Mouse (Mus musculus) CH12.LX (cell line): ENCODE data around the gene Bst2.

Experiments used
- CHD2 ChIP-seq: IDR thresholded peaks from 2 replicates; pipeline ENCODE4 v1.6.1; 2011; ENCODE audit warnings: low read length, improper control_type of control experiment
- CTCF ChIP-seq, 2 experiments: IDR thresholded peaks in 1 of 2; conservative IDR thresholded peaks in 1 of 2; 2 replicates each; pipeline ENCODE4 v1.5.1; 2011 to 2012; ENCODE audit warnings: low read depth in 2 of 2, low read length in 2 of 2, improper control_type of control experiment in 1 of 2, inconsistent platforms in 1 of 2, mild to moderate bottlenecking in 1 of 2, moderate library complexity in 1 of 2
- GABPA ChIP-seq: IDR thresholded peaks from 2 replicates; pipeline ENCODE4 v1.6.1; 2012; ENCODE audit warnings: low read depth, low read length, improper control_type of control experiment, inconsistent platforms; ENCODE audit not compliant: insufficient replicate concordance
- HCFC1 ChIP-seq: IDR thresholded peaks from 2 replicates; pipeline ENCODE4 v1.6.1; 2012; ENCODE audit warnings: low read depth, mild to moderate bottlenecking, inconsistent platforms, low read length, improper control_type of control experiment
- MAX ChIP-seq: IDR thresholded peaks from 2 replicates; pipeline ENCODE4 v1.6.1; 2011; ENCODE audit warnings: low read length, improper control_type of control experiment
- MAZ ChIP-seq: IDR thresholded peaks from 2 replicates; pipeline ENCODE4 v1.6.1; 2012; ENCODE audit warnings: low read depth, mild to moderate bottlenecking, inconsistent platforms, low read length, improper control_type of control experiment, moderate library complexity
- MXI1 ChIP-seq: IDR thresholded peaks from 2 replicates; pipeline ENCODE4 v1.6.1; 2011; ENCODE audit warnings: mild to moderate bottlenecking, low read depth, low read length, improper control_type of control experiment
- POLR2A ChIP-seq: IDR thresholded peaks from 2 replicates; pipeline ENCODE4 v1.6.1; 2011; ENCODE audit warnings: low read depth, mild to moderate bottlenecking, improper control_type of control experiment, low read length
- RAD21 ChIP-seq: IDR thresholded peaks from 2 replicates; pipeline ENCODE4 v1.6.1; 2011; ENCODE audit warnings: low read depth, mild to moderate bottlenecking, low read length, improper control_type of control experiment, moderate library complexity
- SIN3A ChIP-seq: IDR thresholded peaks from 2 replicates; pipeline ENCODE4 v1.6.1; 2012; ENCODE audit warnings: low read length, improper control_type of control experiment, inconsistent platforms
- TCF12 ChIP-seq: IDR thresholded peaks from 2 replicates; pipeline ENCODE4 v1.6.1; 2014; ENCODE audit warnings: low read depth, mild to moderate bottlenecking, inconsistent platforms, low read length, improper control_type of control experiment
- USF1 ChIP-seq: IDR thresholded peaks from 2 replicates; pipeline ENCODE4 v1.6.1; 2014; ENCODE audit warnings: low read depth, mild to moderate bottlenecking, inconsistent platforms, low read length, improper control_type of control experiment
- ZC3H11A ChIP-seq: IDR thresholded peaks from 2 replicates; pipeline ENCODE4 v1.6.1; 2012; ENCODE audit warnings: low read depth, mild to moderate bottlenecking, inconsistent platforms, low read length, improper control_type of control experiment
- ZNF384 ChIP-seq: IDR thresholded peaks from 2 replicates; pipeline ENCODE4 v1.6.1; 2012; ENCODE audit warnings: low read depth, low read length, improper control_type of control experiment, inconsistent platforms

DNA sequence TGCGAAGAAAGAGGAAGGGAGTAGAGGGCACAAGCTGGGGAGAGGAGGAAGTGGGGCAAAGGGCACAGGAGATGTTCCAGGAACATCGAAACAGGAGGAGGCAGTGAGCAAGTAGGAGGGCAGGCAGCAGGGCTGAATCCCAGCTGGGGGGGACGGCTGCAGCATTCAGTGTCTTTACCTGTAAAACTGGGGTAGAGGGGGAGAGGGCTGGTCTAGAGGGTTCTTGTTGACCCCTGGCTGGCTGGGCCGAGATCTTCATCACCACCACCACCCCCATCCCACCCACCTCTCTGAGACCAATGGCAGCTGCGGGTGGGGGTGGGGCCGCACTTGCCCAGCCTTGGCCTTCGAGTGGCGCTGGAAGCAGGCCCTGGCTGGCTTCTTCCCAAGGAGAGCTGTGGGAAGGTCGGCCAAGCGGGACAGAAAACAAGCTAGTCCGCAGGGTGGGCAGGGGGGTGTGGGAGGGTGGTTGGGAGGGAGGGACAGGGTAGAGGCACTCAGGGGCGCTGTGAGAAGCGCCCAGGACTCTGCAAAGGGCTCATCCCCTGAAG, 31.2 kb upstream of the Bst2 start, which contains the start of gene Slc27a1:
- no peak for TF ChIP-seq ZNF384
- no peak for TF ChIP-seq CTCF (conservative IDR thresholded peaks at IDR 0.05 in 1 of 2, IDR thresholded peaks at IDR 0.05 in 1 of 2; ENCODE audit: low read depth in 2 of 2, low read length in 2 of 2)
- no peak for TF ChIP-seq POLR2A
- no peak for TF ChIP-seq ZC3H11A
- no peak for TF ChIP-seq TCF12
- no peak for TF ChIP-seq CHD2
- TF ChIP-seq MAZ, result no peak
- no peak for TF ChIP-seq MAX
- no peak for TF ChIP-seq SIN3A
- no peak for TF ChIP-seq MXI1
- TF ChIP-seq RAD21, result no peak
- no peak for TF ChIP-seq USF1
- TF ChIP-seq HCFC1, result no peak
- no peak for TF ChIP-seq GABPA
